Mouse (Mus musculus) myocyte (in vitro differentiated cells): Measurements from ENCODE around the gene Tmem87a. TPM values are rescaled to one million over a fixed set of nuclear protein-coding genes. Genes with fewer than 3 reads are reported as not detected.

Source experiments
- H3K27me3 ChIP-seq: one replicate; pipeline ENCODE4 v1.6.1; 2011; ENCODE audit not compliant: control insufficient read depth, insufficient read depth, insufficient read length
- H3K36me3 ChIP-seq: one replicate; pipeline ENCODE4 v1.6.1; 2011; ENCODE audit not compliant: control insufficient read depth, insufficient read depth
- H3K4me2 ChIP-seq: one replicate; pipeline ENCODE4 v1.6.1; 2011; ENCODE audit warnings: low read depth, control low read depth
- H3K4me3 ChIP-seq: one replicate; pipeline ENCODE4 v1.5.1; 2011; ENCODE audit warnings: mild to moderate bottlenecking, control low read depth, moderate library complexity
- H3K79me2 ChIP-seq: one replicate; pipeline ENCODE4 v1.6.1; 2011; ENCODE audit not compliant: control insufficient read depth, insufficient read depth
- H3ac ChIP-seq: one replicate; pipeline ENCODE4 v1.6.1; 2011; ENCODE audit not compliant: control insufficient read depth, insufficient read length
- CEBPB ChIP-seq: IDR thresholded peaks from 2 replicates; pipeline ENCODE4 v1.6.1; 2011; ENCODE audit warnings: mild to moderate bottlenecking, moderate library complexity; ENCODE audit not compliant: poor library complexity, insufficient read depth, severe bottlenecking
- E2F4 ChIP-seq: IDR thresholded peaks from one replicate; pipeline ENCODE4 v1.6.1; 2011; ENCODE audit warnings: mild to moderate bottlenecking, control low read depth, moderate library complexity; ENCODE audit not compliant: insufficient read depth
- MAX ChIP-seq: IDR thresholded peaks from one replicate; pipeline ENCODE4 v1.6.1; 2011; ENCODE audit warnings: low read depth, mild to moderate bottlenecking, control low read depth
- MYOD1 ChIP-seq, 3 experiments: IDR thresholded peaks; one replicate each; pipeline ENCODE4 v1.6.1; 2011; ENCODE audit warnings: control low read depth in 2 of 3, low read depth in 2 of 3, mild to moderate bottlenecking in 2 of 3, moderate library complexity in 1 of 3; ENCODE audit not compliant: insufficient read length in 2 of 3, control insufficient read depth in 1 of 3
- MYOG ChIP-seq, 3 experiments: IDR thresholded peaks; one replicate each; pipeline ENCODE4 v1.6.1; 2011; ENCODE audit warnings: control low read depth in 2 of 3, low read depth in 2 of 3, mild to moderate bottlenecking in 2 of 3; ENCODE audit not compliant: insufficient read length in 2 of 3, control insufficient read depth in 1 of 3, insufficient read depth in 1 of 3
- POLR2A ChIP-seq: IDR thresholded peaks from one replicate; pipeline ENCODE4 v1.6.1; 2011; ENCODE audit warnings: low read depth, mild to moderate bottlenecking, control low read depth, moderate library complexity; ENCODE audit not compliant: insufficient read length
- POLR2AphosphoS2 ChIP-seq: IDR thresholded peaks from one replicate; pipeline ENCODE4 v1.6.1; 2011; ENCODE audit warnings: low read depth, control low read depth; ENCODE audit not compliant: insufficient read length
- REST ChIP-seq: IDR thresholded peaks from one replicate; pipeline ENCODE4 v1.6.1; 2011; ENCODE audit warnings: mild to moderate bottlenecking, control low read depth, moderate library complexity; ENCODE audit not compliant: insufficient read depth, insufficient read length
- SRF ChIP-seq: IDR thresholded peaks from one replicate; pipeline ENCODE4 v1.6.1; 2011; ENCODE audit warnings: low read depth; ENCODE audit not compliant: control insufficient read depth, insufficient read length
- TCF12 ChIP-seq: IDR thresholded peaks from one replicate; pipeline ENCODE4 v1.6.1; 2011; ENCODE audit warnings: mild to moderate bottlenecking, control low read depth; ENCODE audit not compliant: poor library complexity, insufficient read depth, severe bottlenecking
- TCF3 ChIP-seq: IDR thresholded peaks from one replicate; pipeline ENCODE4 v1.6.1; 2011; ENCODE audit warnings: low read depth, control low read depth; ENCODE audit not compliant: insufficient read length
- USF1 ChIP-seq: IDR thresholded peaks from one replicate; pipeline ENCODE4 v1.6.1; 2011; ENCODE audit warnings: low read depth, mild to moderate bottlenecking, control low read depth, moderate library complexity
- polyA plus RNA-seq: library from polyadenylated mRNA; unstranded; fragments of >200 nt; fragmentation: generic; extraction: Trizol; gene quantifications from one replicate; pipeline ENCODE4 v1.2.1, GENCODE M21; 2012; ENCODE audit warnings: missing spikeins

Tmem87a gene
- polyA plus RNA-seq, 1 experiment: 12.4 TPM

- Histone ChIP-seq H3K79me2 (no peaks in the 10 kb centered on the region), H3K4me2 (no peak overlapping the region), H3K27me3 (peaks cover 7% of the 10 kb centered on the region), H3K36me3 (peaks cover 3% of the 10 kb centered on the region), H3ac (no peak overlapping the region), H3K4me3 (no peak overlapping the region)
- TF ChIP-seq TCF3 (no peak), POLR2A (no peak), TCF12 (no peak), MYOG (IDR thresholded peaks at IDR 0.05; ENCODE audit: control insufficient read depth in 1 of 3, insufficient read depth in 1 of 3, insufficient read length in 2 of 3, low read depth in 2 of 3) (no peak), E2F4 (no peak)
Observed at GRCm38 (mm10) chr2:120315077-120315476, 88.8 kb downstream of the Tmem87a start.

GRCm38 (mm10) chr2:120314487-120314886, 89.4 kb downstream of the Tmem87a start:
- H3K27me3 ChIP-seq: peaks cover 7% of the 10 kb centered on the region
- no peaks in the 10 kb centered on the region for H3K79me2 ChIP-seq
- TF ChIP-seq E2F4 (no peak), SRF (no peak), USF1 (no peak), POLR2A (no peak), TCF3 (no peak), CEBPB (no peak), REST (no peak), MYOD1 (IDR thresholded peaks at IDR 0.05; ENCODE audit: control insufficient read depth in 1 of 3, insufficient read length in 2 of 3, low read depth in 2 of 3) (no peak), TCF12 (no peak), MAX (no peak), MYOG (IDR thresholded peaks at IDR 0.05; ENCODE audit: control insufficient read depth in 1 of 3, insufficient read depth in 1 of 3, insufficient read length in 2 of 3, low read depth in 2 of 3) (no peak)
- no peak overlapping the region for H3ac ChIP-seq
- H3K36me3 ChIP-seq: peaks cover 3% of the 10 kb centered on the region
- H3K4me2 ChIP-seq: no peak overlapping the region
- no peak overlapping the region for H3K4me3 ChIP-seq

DNA sequence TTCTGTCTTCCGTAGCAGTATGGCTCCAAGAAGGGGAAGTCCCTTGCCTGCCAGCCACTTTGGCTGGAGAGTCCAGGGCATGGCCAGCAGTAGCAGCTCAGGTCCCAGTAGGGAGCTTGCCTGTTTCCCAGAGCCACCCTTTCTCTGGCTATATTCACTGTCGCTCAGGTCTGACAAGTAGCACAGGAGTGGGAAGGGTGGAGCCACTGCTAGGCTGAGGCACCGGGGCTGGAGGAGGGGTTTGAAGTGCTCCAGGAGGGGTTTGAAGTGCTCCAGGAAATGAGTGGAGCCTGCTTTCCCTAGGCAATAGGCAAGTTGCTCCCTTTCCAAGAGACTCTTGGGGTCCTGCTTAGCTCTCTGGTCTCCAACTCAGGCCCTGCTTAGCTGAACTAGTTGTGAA, 89.9 kb downstream of the Tmem87a start, which contains the start of gene Pla2g4f:
Gene Pla2g4f, minus strand, starts transcription at position 190 of the 400 bp plus-strand sequence.
- no peak for TF ChIP-seq USF1
- TF ChIP-seq SRF: no peak
- TF ChIP-seq MYOG (IDR thresholded peaks at IDR 0.05; ENCODE audit: control insufficient read depth in 1 of 3, insufficient read depth in 1 of 3, insufficient read length in 2 of 3, low read depth in 2 of 3): no peak
- TF ChIP-seq POLR2AphosphoS2: no peak
- TF ChIP-seq REST: no peak
- TF ChIP-seq MYOD1 (IDR thresholded peaks at IDR 0.05; ENCODE audit: control insufficient read depth in 1 of 3, insufficient read length in 2 of 3, low read depth in 2 of 3): no peak
- Histone ChIP-seq H3ac (no peak within 1 kb of the TSS), H3K79me2 (no peaks in the 10 kb centered on the region), H3K4me2 (no peak within 1 kb of the TSS), H3K27me3 (peaks cover 7% of the 10 kb centered on the region), H3K36me3 (peaks cover 3% of the 10 kb centered on the region), H3K4me3 (no peak within 1 kb of the TSS)

GRCm38 (mm10) chr2:120312276-120312825, 91.6 kb downstream of the Tmem87a start:
- H3K36me3 ChIP-seq: no peaks in the 10 kb centered on the region

More at GRCm38 (mm10) chr2:120312276-120312825, 91.6 kb downstream of the Tmem87a start:
- Histone ChIP-seq H3ac (no peak overlapping the region), H3K79me2 (no peaks in the 10 kb centered on the region), H3K4me2 (no peak overlapping the region), H3K27me3 (peaks cover 7% of the 10 kb centered on the region), H3K4me3 (no peak overlapping the region)
- TF ChIP-seq SRF: no peak
- no peak for TF ChIP-seq E2F4
- TF ChIP-seq MAX: no peak
- no peak for TF ChIP-seq TCF3
- no peak for TF ChIP-seq MYOD1 (IDR thresholded peaks at IDR 0.05; ENCODE audit: control insufficient read depth in 1 of 3, insufficient read length in 2 of 3, low read depth in 2 of 3)
- TF ChIP-seq USF1: no peak
- no peak for TF ChIP-seq CEBPB
- no peak for TF ChIP-seq TCF12
- no peak for TF ChIP-seq REST
- TF ChIP-seq MYOG (IDR thresholded peaks at IDR 0.05; ENCODE audit: control insufficient read depth in 1 of 3, insufficient read depth in 1 of 3, insufficient read length in 2 of 3, low read depth in 2 of 3): no peak
- no peak for TF ChIP-seq POLR2AphosphoS2
- TF ChIP-seq POLR2A: no peak

Other genes with a start within 250 kb of the Tmem87a start
- gene Ehd4, start 249.5 kb downstream of the Tmem87a start, polyA plus RNA-seq: 101 TPM
- 0.05 TPM for gene Pla2g4e, start 158.8 kb downstream of the Tmem87a start, polyA plus RNA-seq
- not detected for gene Pla2g4d, start 114.9 kb downstream of the Tmem87a start, polyA plus RNA-seq
- gene Pla2g4f, start 89.9 kb downstream of the Tmem87a start, polyA plus RNA-seq: 0.05 TPM
- gene Vps39, start 51.0 kb downstream of the Tmem87a start, polyA plus RNA-seq: 34.0 TPM
- 3.8 TPM for gene Ganc, start 217 bp downstream of the Tmem87a start, polyA plus RNA-seq
- gene Capn3, start 51.9 kb upstream of the Tmem87a start, polyA plus RNA-seq: 15.9 TPM
- 94.6 TPM for gene Zfp106, start 159.7 kb upstream of the Tmem87a start, polyA plus RNA-seq
- gene Snap23, start 163.6 kb upstream of the Tmem87a start, polyA plus RNA-seq: 15.3 TPM
- gene Haus2, start 205.3 kb upstream of the Tmem87a start, polyA plus RNA-seq: 4.4 TPM
- 12.5 TPM for gene Lrrc57, start 205.4 kb upstream of the Tmem87a start, polyA plus RNA-seq
- 5.1 TPM for gene Stard9, start 225.0 kb upstream of the Tmem87a start, polyA plus RNA-seq